Mouse (Mus musculus): ENCODE results near the gene Garem2. TPM values are rescaled to one million over a fixed set of nuclear protein-coding genes. Genes with fewer than 3 reads are reported as not detected.

Gene Garem2
- polyA plus RNA-seq, 1 experiment from 2014 or later, result 0.52 TPM

- ATAC-seq (ENCODE audit: low FRiP score, low TSS enrichment), result peak; percentile 17; the same call in 1 of the 2 replicates
- H3K4me2 ChIP-seq (replicated peaks; ENCODE audit: low read depth, low read length), result peak overlapping the region; percentile 52
- H3K4me1 ChIP-seq (ENCODE audit: insufficient read depth, low read length), result peaks cover 49% of the 10 kb centered on the region
- WGBS, result 7% methylated on average over 22 of the region's 22 CpGs
- H3K27me3 ChIP-seq (ENCODE audit: insufficient read depth, low read length), result peaks cover 35% of the 10 kb centered on the region
- peak overlapping the region; percentile 27 for H3K4me3 ChIP-seq (ENCODE audit: low read length)
- H3K9ac ChIP-seq (replicated peaks; ENCODE audit: low read length), result peak overlapping the region; percentile 44
- H3K36me3 ChIP-seq (ENCODE audit: insufficient read depth, low read length), result no peaks in the 10 kb centered on the region
- H3K9me3 ChIP-seq (ENCODE audit: low read length), result no peaks in the 10 kb centered on the region
- peak overlapping the region; percentile 21; the same call in 1 of the 2 replicates for H3K27ac ChIP-seq (ENCODE audit: low read length)
Observed at GRCm38 (mm10) chr5:30110371-30111060, 5.6 kb downstream of the Garem2 start.

- ATAC-seq (ENCODE audit: low FRiP score, low TSS enrichment), result peak; percentile 17; the same call in 1 of the 2 replicates
- Histone ChIP-seq H3K9me3 (ENCODE audit: low read length) (no peaks in the 10 kb centered on the region), H3K4me2 (replicated peaks; ENCODE audit: low read depth, low read length) (peak overlapping the region; percentile 52), H3K27ac (ENCODE audit: low read length) (no peak overlapping the region), H3K36me3 (ENCODE audit: insufficient read depth, low read length) (no peaks in the 10 kb centered on the region), H3K4me1 (ENCODE audit: insufficient read depth, low read length) (peaks cover 43% of the 10 kb centered on the region), H3K4me3 (ENCODE audit: low read length) (peak overlapping the region; percentile 27), H3K9ac (replicated peaks; ENCODE audit: low read length) (peak overlapping the region; percentile 44), H3K27me3 (ENCODE audit: insufficient read depth, low read length) (peaks cover 29% of the 10 kb centered on the region)
- under 1% methylated on average over 18 of the region's 18 CpGs for WGBS
Observed at GRCm38 (mm10) chr5:30111126-30111525, 6.2 kb downstream of the Garem2 start.

- Histone ChIP-seq H3K27me3 (ENCODE audit: insufficient read depth, low read length) (peaks cover 22% of the 10 kb centered on the region), H3K4me3 (ENCODE audit: low read length) (no peak overlapping the region), H3K27ac (ENCODE audit: low read length) (no peak overlapping the region), H3K9ac (replicated peaks; ENCODE audit: low read length) (no peak overlapping the region), H3K9me3 (ENCODE audit: low read length) (no peaks in the 10 kb centered on the region), H3K4me2 (replicated peaks; ENCODE audit: low read depth, low read length) (no peak overlapping the region), H3K36me3 (ENCODE audit: insufficient read depth, low read length) (0 out of 2 replicates have a peak, but pooled peaks cover 3% of the 10 kb centered on the region), H3K4me1 (ENCODE audit: insufficient read depth, low read length) (peaks cover 39% of the 10 kb centered on the region)
- 61% methylated on average over 3 of the region's 3 CpGs for WGBS
- ATAC-seq (ENCODE audit: low FRiP score, low TSS enrichment), result no peak
Observed at GRCm38 (mm10) chr5:30111771-30112170, 6.8 kb downstream of the Garem2 start.

- Histone ChIP-seq H3K4me2 (replicated peaks; ENCODE audit: low read depth, low read length) (no peak overlapping the region), H3K9ac (replicated peaks; ENCODE audit: low read length) (no peak overlapping the region), H3K4me3 (ENCODE audit: low read length) (no peak overlapping the region), H3K36me3 (ENCODE audit: insufficient read depth, low read length) (0 out of 2 replicates have a peak, but pooled peaks cover 5% of the 10 kb centered on the region), H3K27me3 (ENCODE audit: insufficient read depth, low read length) (peaks cover 15% of the 10 kb centered on the region), H3K4me1 (ENCODE audit: insufficient read depth, low read length) (peaks cover 30% of the 10 kb centered on the region), H3K27ac (ENCODE audit: low read length) (no peak overlapping the region), H3K9me3 (ENCODE audit: low read length) (no peaks in the 10 kb centered on the region)
- WGBS, result 85% methylated on average over 3 of the region's 3 CpGs
- ATAC-seq (ENCODE audit: low FRiP score, low TSS enrichment), result no peak
Observed at GRCm38 (mm10) chr5:30112533-30113068, 7.6 kb downstream of the Garem2 start.

GRCm38 (mm10) chr5:30113881-30114760 lies 9.2 kb downstream of the Garem2 start:
- under 1% methylated on average over 103 of the region's 103 CpGs for WGBS
- peak; percentile 76 for ATAC-seq (ENCODE audit: low FRiP score, low TSS enrichment)
- peaks cover 28% of the 10 kb centered on the region for H3K4me1 ChIP-seq (ENCODE audit: insufficient read depth, low read length)
- no peak overlapping the region for H3K27ac ChIP-seq (ENCODE audit: low read length)
- peak overlapping the region; percentile 73 for H3K9ac ChIP-seq (replicated peaks; ENCODE audit: low read length)
- H3K27me3 ChIP-seq (ENCODE audit: insufficient read depth, low read length), result peaks cover 15% of the 10 kb centered on the region
- peak overlapping the region; percentile 60 for H3K4me3 ChIP-seq (ENCODE audit: low read length)
- H3K4me2 ChIP-seq (replicated peaks; ENCODE audit: low read depth, low read length), result peak overlapping the region; percentile 94
- H3K36me3 ChIP-seq (ENCODE audit: insufficient read depth, low read length), result peaks cover 15% of the 10 kb centered on the region; the same call in 1 of the 2 replicates
- no peaks in the 10 kb centered on the region for H3K9me3 ChIP-seq (ENCODE audit: low read length)

- peaks cover 28% of the 10 kb centered on the region for H3K4me1 ChIP-seq (ENCODE audit: insufficient read depth, low read length)
- H3K27ac ChIP-seq (ENCODE audit: low read length), result no peak overlapping the region
- H3K27me3 ChIP-seq (ENCODE audit: insufficient read depth, low read length), result peaks cover 15% of the 10 kb centered on the region
- WGBS, result 1% methylated on average over 28 of the region's 28 CpGs
- H3K9me3 ChIP-seq (ENCODE audit: low read length), result no peaks in the 10 kb centered on the region
- peaks cover 15% of the 10 kb centered on the region; the same call in 1 of the 2 replicates for H3K36me3 ChIP-seq (ENCODE audit: insufficient read depth, low read length)
- H3K4me3 ChIP-seq (ENCODE audit: low read length), result peak overlapping the region; percentile 60
- H3K9ac ChIP-seq (replicated peaks; ENCODE audit: low read length), result peak overlapping the region; percentile 73
- peak overlapping the region; percentile 94 for H3K4me2 ChIP-seq (replicated peaks; ENCODE audit: low read depth, low read length)
- ATAC-seq (ENCODE audit: low FRiP score, low TSS enrichment), result no peak; the same call in 1 of the 2 replicates
Observed at GRCm38 (mm10) chr5:30114761-30115140, 9.8 kb downstream of the Garem2 start.

GRCm38 (mm10) chr5:30115718-30116117 lies 10.8 kb downstream of the Garem2 start:
- 33% methylated on average over 10 of the region's 10 CpGs for WGBS
- H3K9ac ChIP-seq (replicated peaks; ENCODE audit: low read length), result no peak overlapping the region
- peaks cover 21% of the 10 kb centered on the region; the same call in 1 of the 2 replicates for H3K36me3 ChIP-seq (ENCODE audit: insufficient read depth, low read length)
- H3K4me1 ChIP-seq (ENCODE audit: insufficient read depth, low read length), result peaks cover 18% of the 10 kb centered on the region
- no peaks in the 10 kb centered on the region for H3K9me3 ChIP-seq (ENCODE audit: low read length)
- H3K4me3 ChIP-seq (ENCODE audit: low read length), result no peak overlapping the region
- ATAC-seq (ENCODE audit: low FRiP score, low TSS enrichment), result no peak
- no peak overlapping the region for H3K27ac ChIP-seq (ENCODE audit: low read length)
- no peak overlapping the region for H3K4me2 ChIP-seq (replicated peaks; ENCODE audit: low read depth, low read length)
- H3K27me3 ChIP-seq (ENCODE audit: insufficient read depth, low read length), result peaks cover 15% of the 10 kb centered on the region

- no peak overlapping the region for H3K9ac ChIP-seq (replicated peaks; ENCODE audit: low read length)
- WGBS, result 72% methylated on average over 1 of the region's 1 CpGs
- H3K27me3 ChIP-seq (ENCODE audit: insufficient read depth, low read length), result peaks cover 5% of the 10 kb centered on the region
- no peak overlapping the region for H3K27ac ChIP-seq (ENCODE audit: low read length)
- H3K9me3 ChIP-seq (ENCODE audit: low read length), result no peaks in the 10 kb centered on the region
- H3K4me2 ChIP-seq (replicated peaks; ENCODE audit: low read depth, low read length), result no peak overlapping the region
- H3K4me1 ChIP-seq (ENCODE audit: insufficient read depth, low read length), result peaks cover 7% of the 10 kb centered on the region
- no peak overlapping the region for H3K4me3 ChIP-seq (ENCODE audit: low read length)
- no peak for ATAC-seq (ENCODE audit: low FRiP score, low TSS enrichment)
- peaks cover 44% of the 10 kb centered on the region for H3K36me3 ChIP-seq (ENCODE audit: insufficient read depth, low read length)
Observed at GRCm38 (mm10) chr5:30118018-30118417, 13.1 kb downstream of the Garem2 start.

GRCm38 (mm10) chr5:30119163-30119562 lies 14.2 kb downstream of the Garem2 start:
- Histone ChIP-seq H3K27ac (ENCODE audit: low read length) (peak overlapping the region; percentile 18; the same call in 1 of the 2 replicates), H3K36me3 (ENCODE audit: insufficient read depth, low read length) (peaks cover 54% of the 10 kb centered on the region), H3K4me3 (ENCODE audit: low read length) (no peak overlapping the region), H3K4me1 (ENCODE audit: insufficient read depth, low read length) (peaks cover under 1% of the 10 kb centered on the region), H3K27me3 (ENCODE audit: insufficient read depth, low read length) (peaks cover 5% of the 10 kb centered on the region), H3K9me3 (ENCODE audit: low read length) (no peaks in the 10 kb centered on the region), H3K4me2 (replicated peaks; ENCODE audit: low read depth, low read length) (no peak overlapping the region), H3K9ac (replicated peaks; ENCODE audit: low read length) (no peak overlapping the region)
- WGBS, result 49% methylated on average over 6 of the region's 6 CpGs
- peak; percentile 70 for ATAC-seq (ENCODE audit: low FRiP score, low TSS enrichment)
